Mouse (Mus musculus) adrenal gland, adult 2 months (tissue): ENCODE measurements around the gene Kcnj1. TPM values are rescaled to one million over a fixed set of nuclear protein-coding genes. Genes with fewer than 3 reads are reported as not detected.
A peak's percentile ranks its signal among the peaks of the same experiment; 100 is the strongest.

Source experiments
- DNase-seq: peaks from one replicate; pipeline ENCODE4 v3.0.0; 2021
- polyA plus RNA-seq: library from polyadenylated mRNA; depleted of rRNA; stranded (reverse); fragments of >200 nt; gene quantifications from 2 replicates; pipeline ENCODE4 v1.2.3, GENCODE M21; 2012
- total RNA-seq, 2 experiments: library from RNA; stranded (reverse); gene quantifications; 2 replicates each; pipeline ENCODE4 v1.2.3; 2021

The Kcnj1 gene
- total and polyA plus RNA-seq, 3 experiments = not detected

DNA sequence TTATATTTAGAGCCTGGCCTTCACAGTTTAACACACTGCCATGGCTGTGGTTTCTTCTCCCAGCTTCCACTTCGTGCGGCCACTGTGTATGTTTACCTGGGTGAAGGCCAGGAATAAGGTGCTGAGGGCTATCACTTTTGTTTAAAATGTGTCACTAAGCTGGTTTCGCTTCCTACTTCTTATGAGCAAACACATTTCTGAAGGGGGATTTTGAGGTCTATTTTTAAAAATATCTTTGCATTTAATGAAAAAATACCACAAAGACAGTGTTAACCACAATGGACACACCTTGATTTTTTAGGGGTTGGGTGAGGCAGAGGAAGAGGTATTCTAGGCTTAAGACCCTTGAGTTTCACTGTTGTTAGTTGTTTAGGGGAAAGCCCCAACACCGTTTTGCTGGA is 22.5 kb downstream of the Kcnj1 start:
- DNase-seq = no peak

DNA sequence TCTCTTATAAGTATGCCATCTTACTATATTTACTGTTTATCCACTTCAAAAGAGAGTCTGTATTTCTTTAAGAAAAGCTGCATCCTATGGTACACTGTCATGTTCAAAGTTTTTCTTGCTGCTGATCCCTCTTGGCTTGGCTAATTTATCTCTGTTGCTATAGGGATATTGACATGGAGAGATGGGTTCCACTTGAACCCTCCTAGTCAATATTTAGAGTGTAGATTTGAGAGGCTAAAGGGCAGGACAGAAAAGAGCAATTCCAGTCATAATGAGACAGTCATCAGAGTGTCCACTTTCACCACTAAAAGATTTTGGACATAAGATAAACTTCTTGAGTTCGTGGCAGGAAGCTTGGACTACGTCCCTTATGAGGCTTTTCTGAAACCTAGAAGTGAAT is 27.9 kb downstream of the Kcnj1 start:
- DNase-seq = no peak

DNA sequence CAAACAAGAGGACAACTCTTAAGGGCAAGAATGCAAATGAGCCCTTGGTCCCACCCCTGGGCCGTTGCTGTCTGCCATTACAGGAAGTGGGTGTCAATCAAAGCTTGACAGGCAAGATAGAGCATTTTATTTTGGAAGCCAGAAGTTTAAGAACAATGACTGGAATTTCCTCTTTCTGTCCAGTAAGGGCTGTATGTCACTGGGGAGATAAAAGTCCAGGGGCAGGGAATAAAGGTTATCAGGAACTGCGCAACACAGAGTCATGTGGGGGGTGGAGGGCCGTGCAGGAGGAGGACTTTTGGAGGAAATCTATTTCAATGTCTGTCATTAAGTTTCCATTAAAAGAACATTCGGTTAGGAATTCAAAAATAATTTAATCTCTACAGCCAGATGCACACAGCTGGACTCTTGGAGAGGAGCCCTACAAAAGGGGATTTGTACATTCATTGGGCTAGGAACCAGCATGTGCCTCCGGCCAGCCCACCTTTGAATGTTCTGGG is 28.4 kb downstream of the Kcnj1 start:
- peak; percentile 65 for DNase-seq

DNA sequence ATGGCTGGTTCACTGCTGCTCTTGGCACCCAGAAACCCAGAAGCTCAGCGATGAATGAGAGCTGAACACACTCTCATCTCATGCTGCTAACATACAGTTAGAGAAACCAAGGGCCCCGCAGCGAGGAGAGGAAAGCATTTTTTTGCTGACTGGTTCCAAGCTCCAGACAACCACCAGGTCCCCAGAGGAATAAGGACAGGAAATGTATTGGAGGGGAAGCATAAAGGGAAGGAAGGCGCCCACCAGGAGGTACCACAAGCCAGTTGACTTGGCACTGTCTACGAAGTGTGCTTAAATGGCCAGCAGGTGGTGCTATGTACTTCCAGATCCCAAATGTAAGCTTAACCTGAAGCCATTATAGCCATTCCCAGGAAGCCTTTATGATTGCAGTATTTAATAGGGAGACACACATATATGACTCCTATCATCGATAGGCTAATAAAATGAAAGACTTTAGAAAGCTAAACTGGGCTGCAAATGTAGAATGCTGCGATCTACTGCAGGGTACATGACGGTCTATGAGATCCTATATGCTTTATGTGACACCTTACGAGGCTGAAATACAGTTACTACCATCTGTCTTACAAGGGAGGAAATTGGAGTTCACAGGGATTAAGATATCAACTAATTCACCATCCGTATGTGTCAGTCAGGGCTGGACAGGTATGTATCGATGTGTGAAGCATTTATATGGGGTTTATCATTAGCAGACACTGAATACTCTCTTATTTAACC is 33.1 kb downstream of the Kcnj1 start:
- DNase-seq = peak; percentile 46

DNA sequence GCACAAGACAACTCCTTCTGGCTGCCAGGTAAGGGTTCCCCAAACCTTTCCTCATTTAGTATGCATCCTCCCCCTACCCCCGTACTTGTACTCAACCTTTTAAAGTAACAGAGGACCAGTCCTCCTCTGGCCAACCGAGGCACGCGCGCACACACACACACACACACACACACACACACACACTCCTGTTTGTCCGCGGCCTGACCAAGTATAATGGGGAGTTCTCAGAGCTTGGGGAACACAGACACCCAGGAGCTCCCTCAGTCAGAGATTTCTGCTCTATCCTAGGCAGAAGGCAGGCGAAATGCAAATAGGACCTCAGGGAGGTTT is 36.4 kb downstream of the Kcnj1 start:
- DNase-seq = no peak

DNA sequence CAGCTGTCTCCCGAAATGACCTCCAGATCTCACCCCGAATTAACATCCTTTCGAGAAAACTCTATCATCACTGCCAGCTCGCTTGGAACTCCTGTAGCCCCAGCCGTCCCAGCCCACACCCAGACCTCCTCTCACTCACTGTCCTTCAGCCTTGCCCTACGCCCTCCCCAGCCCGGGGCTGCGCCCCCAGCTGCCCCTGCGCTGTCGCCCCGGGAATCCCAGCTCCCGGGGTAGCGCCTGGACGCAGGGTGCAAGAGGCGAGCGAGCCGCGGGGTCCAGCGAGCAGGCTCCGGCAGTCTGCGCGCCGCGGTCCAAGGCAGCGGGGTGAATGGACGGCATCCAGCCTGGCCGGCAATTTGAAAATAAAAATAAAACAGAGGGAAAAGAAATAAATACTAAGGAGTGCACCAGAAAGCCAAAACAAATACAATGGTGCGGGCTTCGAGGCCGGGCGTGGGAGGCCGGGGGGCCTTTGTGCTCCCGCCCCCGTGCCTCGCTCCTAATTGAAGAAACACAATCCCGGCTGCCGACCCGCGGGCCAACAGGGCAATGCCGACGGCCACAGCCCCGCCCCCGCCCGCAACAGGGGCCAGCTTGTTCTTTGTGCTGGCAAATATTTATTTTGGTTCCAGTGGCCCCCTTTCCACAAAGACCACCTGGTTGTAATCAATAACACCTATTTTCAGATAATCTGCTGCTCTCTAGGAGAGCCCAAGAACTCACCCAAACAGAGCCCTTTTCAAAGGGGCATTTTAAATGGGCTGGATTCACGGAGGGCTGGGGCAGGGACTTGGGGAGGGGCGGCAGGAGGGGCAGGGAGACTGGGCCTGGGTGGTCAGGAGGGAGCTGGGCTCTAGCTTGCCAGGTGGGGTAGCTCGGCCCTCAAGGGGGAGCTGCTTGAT is 37.0 kb downstream of the Kcnj1 start:
- peak; percentile 42 for DNase-seq

DNA sequence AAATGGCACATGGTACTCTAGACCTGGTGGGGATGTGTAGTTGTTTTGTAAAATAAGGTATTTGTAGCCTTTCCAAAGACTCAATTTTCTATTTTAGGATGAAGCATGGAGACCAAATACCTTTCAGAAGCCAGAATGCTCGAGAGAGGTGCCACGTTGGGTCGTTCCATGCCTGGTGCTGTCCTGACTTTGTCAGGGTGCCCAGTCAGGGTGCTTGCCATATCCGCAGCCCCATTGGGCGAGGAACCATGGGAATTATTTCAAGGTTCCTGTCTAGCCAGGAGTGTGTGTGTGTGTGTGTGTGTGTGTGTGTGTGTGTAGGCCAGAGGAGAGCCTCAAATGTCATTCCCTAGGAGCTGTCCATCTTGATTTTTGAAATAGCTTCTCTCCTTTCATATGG is 38.4 kb downstream of the Kcnj1 start:
- DNase-seq = no peak

DNA sequence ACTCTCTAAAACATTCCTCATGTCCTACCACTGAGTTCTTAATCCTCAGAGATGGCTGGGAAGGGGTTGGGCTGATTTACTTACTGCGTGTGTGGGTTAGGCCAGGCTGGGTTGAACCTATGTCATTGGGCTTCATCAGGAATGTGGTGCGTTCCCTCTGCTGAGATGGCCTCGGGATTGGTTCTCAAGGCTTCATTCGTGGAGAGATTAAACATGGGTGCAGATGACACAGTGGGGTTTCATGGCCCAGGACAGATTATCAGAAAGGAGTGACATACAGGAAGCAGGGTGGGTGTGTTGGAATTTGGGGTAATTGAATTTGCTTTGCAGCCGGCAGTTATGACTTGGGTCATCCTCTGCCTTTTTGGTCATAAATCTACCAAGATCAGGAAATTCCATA is 39.2 kb downstream of the Kcnj1 start:
- DNase-seq = no peak

DNA sequence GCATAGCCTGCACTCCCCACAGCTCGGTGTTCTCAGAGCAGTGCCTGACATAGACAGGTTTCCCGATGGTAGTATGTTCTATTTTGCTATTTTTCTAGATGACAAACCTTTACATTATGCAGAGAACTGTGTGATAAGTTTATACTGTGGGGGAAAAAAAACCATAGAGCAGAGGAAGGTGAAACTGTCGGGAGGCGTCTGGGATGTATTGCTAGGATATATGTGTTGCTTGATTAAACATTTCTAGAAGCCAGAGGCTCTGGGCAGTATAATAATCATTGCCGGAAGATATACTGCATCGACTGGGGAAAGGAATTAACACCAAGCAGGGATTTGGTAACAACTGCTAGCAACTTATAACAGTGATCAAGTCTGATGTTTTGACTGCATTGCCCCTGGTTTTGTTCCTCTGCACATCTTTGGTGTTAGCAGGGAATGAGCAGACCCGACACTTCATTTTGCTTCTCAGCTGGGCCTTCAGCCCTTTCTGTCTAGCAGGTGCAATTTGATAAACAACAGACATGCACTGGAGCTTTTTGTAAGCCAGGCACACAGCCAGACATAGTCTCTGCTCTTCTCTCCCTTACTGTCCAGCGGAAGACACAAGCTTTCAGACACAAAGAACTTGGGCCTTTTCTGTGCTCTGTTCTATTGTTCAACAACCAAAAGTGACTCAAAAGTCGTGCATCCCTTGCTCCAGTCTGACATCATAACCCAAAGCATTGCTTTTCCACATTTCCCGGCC is 40.7 kb downstream of the Kcnj1 start:
- DNase-seq = no peak

DNA sequence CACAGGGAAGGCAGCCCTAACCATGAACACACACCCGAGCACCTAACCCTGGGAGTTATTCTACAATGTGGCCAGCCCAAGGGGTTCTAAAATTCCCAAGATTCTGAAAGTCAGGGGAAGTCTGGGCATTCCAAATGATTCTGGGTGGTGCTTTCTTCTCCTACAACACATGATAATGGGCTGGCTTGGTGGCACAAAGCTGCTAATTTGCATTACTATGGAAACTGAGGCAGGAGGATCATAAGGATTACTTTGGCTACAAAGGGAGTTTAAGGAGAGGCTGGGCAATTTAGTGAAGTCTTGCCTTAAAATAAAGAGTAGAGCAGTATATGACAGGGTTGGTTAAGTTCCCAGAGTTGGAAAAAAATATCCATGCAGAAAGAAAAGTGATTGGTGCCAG is 42.7 kb downstream of the Kcnj1 start:
- no peak for DNase-seq

DNA sequence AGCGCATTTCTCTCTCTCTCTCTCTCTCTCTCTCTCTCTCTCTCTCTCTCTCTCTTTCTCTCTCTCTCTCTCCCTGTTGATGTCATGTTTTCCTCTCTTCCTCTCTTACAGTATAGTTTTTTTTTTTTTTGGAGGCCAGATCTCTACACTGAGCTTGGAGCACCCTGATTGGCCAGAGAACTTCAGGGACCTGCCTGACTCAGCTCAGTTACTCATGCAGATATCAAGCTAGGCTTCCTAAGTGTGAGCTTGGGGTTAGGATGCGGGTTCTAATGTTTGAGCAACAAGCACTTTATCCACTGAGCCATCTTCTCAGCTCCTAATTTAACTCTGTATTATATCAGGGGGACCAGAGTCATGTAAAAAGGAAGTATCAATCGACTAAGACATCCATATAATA is 43.7 kb downstream of the Kcnj1 start:
- DNase-seq = no peak

DNA sequence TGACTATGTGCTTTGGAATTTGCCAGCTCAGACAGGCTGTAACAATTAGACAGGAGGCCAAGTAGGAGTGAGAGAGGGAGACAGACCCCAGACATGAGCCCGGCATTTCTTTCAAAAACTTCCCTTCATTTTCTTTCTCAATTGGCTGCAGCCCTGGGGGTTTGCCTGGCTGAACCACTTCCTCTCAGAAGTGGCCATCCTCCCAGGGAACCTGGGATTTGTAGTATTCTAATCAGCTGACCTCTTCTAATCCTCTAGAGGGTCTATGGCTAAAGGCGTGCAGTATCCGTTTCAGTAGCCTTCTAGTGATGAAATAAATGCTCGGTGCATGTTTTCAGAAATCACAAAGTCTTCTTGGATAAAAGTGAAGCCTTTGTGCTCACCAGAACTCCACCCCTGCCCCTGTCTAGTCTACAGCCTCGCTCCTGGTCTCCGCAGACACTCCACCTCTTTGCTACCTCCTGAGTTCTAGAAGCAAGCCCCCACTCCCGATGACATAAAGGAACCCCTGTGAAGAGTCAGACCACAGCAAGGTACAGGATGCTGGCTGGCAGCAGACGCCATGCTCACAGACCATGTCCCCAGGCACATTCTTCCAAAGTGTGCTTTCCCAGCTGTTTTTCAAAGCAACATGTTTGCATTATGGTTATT is 45.3 kb downstream of the Kcnj1 start:
- DNase-seq = no peak

DNA sequence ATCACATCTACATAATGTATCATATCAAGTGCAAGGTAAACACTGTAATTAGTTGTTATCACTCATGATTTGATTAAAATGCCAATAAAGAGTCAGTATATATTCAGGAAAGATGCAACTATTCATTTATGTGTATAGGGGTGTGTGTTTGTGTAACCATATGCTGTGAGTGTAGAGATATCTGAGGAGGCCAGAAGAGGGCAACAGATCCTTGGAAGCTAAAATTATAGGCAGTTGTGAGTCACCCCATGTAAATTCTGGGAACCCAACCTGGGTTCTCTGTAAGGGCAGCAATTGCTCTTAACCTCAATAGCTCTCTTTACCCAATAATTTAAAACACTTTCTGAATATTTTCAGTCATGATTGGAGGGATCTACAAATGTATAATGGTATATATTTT is 48.4 kb downstream of the Kcnj1 start:
- no peak for DNase-seq

DNA sequence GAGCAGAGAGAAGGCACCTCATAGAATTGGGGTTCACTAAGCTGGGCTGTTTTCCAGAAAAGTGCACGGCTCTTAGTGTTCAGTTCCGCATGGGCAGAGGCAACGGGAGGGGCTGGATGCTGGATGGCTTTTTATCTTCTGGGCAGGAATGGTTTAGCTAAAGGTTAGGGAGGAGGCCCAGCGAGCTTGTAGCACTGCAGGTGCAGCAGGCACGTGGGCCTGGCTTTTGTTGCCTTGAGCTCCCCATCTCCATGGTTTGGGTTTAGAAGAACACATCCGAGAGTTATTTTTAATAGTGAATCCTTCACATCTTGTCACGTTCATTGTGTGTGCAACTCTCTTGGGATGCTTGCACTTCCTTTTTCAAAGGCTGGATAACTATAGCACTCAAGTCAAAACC is 53.0 kb downstream of the Kcnj1 start:
- DNase-seq = no peak

DNA sequence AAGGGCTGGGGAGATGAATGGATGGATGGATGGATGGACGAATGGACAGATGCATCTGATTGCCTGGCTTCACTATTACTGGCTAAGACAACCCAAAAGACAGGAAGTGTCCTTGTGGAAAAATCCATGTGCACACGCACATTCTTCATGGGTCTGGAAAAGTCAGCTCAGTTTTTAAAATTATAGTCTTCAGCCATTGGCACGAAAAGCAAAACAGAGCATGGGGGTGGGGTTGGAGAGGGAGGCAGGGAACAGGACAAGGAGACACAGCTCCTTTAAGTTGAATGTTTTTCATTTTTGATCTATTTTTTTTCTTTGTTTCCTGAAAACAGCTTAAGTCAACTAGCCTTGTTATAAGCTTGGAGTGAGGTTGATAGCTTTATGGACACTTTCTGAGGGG is 58.8 kb downstream of the Kcnj1 start:
- peak; percentile 52 for DNase-seq

DNA sequence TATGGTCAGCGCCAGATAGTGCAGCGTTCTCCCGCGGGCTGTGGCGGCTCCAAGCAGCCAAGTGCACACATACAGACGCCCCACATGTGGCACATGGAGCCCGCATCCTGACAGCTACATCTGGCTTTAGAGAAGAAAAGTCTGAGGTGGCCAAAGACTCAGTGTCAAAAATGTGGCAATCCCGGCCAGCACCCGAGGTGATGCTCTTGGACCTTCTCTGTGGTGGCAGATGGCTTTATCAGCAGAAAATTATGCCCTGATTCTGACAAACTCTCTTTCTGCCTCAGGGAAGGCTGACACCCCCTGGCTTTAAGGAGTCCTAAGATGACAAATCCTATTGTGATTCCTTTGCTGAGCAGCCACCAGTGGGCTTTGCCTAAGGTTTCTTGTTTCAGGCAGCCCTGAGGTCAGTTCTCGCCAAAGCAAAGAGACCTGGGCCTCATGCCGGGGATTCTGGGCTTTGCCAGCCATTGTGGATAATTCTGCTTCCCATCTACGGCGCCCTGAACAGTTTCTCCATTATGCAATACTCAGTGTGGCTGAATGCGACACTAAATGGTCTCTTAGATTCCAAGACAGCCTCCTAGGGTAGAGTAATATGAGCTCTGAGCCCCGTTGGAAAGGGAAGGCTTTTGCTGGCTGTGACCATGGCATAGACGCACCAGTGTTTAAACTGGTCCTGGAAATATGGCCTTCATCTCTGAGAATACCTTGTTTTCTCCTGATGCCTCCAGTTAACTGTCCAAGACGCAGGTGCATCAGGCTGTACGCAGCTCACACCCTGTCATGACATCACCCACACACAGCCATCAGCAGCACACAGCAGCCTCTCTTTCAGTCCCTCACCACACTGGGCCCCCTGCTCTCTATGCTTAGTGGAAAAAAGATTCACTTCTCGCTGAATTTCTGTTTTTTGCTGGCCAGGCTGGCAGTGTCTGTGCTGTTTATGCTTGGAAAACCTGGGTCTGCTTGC is 62.2 kb downstream of the Kcnj1 start:
- no peak for DNase-seq

DNA sequence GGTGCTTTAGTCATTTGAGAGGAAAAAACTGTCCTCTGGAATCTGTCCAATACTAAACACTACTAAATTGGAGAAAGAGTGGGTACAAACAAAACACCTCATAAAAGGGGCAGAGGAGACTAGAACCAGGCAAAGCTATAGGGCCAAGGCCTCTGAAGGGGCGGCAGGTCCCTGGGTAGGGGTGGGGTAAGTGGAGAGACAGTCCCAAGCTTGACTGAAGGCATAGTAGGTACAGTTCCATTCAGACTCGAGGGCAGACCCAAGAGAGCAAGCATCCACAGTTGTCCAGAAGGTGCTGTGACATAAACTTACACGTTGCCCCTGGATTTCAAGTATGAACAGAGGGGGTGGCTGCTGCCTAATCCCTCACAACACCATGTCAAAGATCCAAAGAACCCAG is 70.8 kb downstream of the Kcnj1 start:
- DNase-seq = no peak

DNA sequence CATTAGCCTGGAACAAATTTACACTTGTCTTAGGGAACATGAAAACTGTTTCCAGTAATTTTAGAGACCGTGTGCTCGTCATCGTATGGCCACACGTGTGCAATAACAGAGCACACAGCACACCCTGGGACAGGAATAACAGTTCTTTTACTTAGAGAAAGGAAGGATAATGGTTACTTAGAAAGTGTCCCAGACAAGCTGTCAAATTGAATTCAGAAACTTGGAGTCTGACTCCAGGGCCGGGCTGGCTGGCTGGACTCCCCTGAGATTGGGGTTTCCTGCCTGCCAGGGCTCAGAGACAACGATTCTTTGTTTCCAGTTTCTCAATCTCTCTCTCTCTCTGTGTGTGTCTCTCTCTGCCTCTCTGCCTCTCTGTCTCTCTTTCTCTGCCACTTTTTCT is 71.5 kb downstream of the Kcnj1 start:
- DNase-seq = no peak

DNA sequence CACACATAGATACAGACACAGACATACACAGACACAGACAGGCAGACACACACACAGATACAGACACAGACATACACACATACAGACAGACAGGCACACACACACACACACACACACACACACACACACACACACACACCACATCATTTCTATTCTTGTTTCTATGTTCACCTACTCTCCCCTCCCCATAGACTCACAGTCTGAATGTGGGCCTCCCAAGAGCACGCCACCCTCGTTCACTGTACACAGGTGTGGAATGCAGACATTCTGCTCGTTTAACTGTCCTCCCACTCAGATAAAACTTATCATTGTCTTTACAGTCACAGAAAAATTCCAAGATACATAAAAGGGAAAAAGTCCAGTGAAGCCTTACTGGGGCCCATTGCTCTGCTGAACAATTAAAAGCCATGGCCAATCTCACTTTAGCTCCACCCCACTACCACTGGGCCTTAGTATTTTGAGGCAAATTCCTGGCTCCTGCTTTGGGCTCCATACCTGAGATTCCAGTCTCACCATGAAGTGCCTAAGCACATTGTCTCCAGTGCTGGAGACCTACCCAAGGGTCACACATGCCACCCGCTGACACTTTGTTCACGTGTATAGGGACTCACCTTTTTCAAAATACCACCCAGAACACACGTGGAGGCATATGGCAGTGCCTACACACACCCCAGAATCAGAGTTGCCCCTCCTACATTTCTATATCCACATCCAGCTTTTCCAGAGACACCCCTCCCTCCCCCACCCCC is 72.3 kb downstream of the Kcnj1 start:
- no peak for DNase-seq

DNA sequence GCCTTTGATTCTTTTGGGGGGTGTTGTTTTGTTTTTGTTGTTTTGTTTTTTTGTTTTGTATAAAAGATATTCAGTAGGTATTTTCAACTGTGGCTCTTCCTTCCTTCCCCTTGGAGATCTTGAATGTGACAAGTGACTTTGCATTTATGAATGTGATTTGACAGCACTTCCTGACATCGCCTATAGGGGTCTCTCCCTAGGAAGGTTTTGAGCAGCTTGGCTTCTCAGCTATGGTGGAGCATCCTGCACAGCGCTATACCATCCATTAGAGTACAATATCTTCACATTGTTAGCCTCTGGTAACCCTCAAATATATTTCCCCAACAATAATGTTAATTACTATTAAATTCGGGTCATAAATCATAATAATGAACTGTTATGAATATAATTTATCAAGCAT is 73.5 kb downstream of the Kcnj1 start:
- no peak for DNase-seq
